Mouse (Mus musculus) heart, adult 2 months (tissue): ENCODE data around the gene Got2.

Source experiments
- CTCF ChIP-seq: fragments of 200-600 bp; IDR thresholded peaks from 2 replicates; pipeline ENCODE4 v1.8.1; 2022; ENCODE audit warnings: antibody characterized with exemption, mild to moderate bottlenecking, moderate library complexity
- EP300 ChIP-seq: fragments of 200-500 bp; IDR thresholded peaks from 2 replicates; pipeline ENCODE4 v1.6.1; 2011; ENCODE audit warnings: low read depth, low read length, control low read depth; ENCODE audit not compliant: insufficient read depth

DNA sequence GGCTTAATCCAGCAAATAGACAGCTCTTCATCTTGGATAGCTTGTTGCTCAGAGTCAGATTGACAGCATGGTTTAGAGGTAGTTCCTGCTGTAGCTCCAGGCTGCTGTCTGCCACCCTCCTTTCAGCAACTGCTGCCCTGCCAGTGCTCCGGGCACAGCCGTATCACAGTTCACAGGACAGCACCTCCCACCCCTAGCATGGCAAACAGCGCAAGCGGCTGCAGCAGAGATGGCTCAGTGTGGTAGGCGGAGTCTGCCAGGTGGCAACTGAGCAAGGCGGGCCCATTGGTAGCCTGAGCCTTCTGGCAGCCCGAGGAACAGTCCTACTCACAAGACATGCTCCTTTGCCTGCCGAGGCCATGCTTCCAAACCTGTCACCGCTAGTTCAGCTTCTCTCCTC lies 27.8 kb upstream of the Got2 start:
- no peak for TF ChIP-seq CTCF
- TF ChIP-seq EP300, result no peak
